Mouse (Mus musculus): ENCODE measurements around the gene Rnf138rt1. TPM values are rescaled to one million over a fixed set of nuclear protein-coding genes. Genes with fewer than 3 reads are reported as not detected.
A peak's percentile ranks its signal among the peaks of the same experiment; 100 is the strongest.

The Rnf138rt1 gene
- not detected in 2 replicates for total RNA-seq (2014; rRNA removed)
- not detected in 2 replicates for polyA plus RNA-seq (2012; rRNA removed)

- Histone ChIP-seq H3K27ac (replicated peaks; ENCODE audit: insufficient read depth, low read depth, low read length) (no peak within 1 kb of the TSS), H3K79me2 (ENCODE audit: control insufficient read depth, insufficient read depth, low read length) (no peaks in the 10 kb centered on the region), H3K9ac (ENCODE audit: low read depth, low read length) (no peak within 1 kb of the TSS), H3K4me3 (ENCODE audit: insufficient read depth, low read depth, low read length) (peak within 1 kb of the TSS; percentile 35), H3K4me1 (ENCODE audit: control insufficient read depth, insufficient read depth, low read length) (no peaks in the 10 kb centered on the region; the same call in none of the 2 replicates), H3K36me3 (ENCODE audit: control insufficient read depth, insufficient read depth, low read length) (no peaks in the 10 kb centered on the region), H3K27me3 (ENCODE audit: control insufficient read depth, insufficient read depth, low read length) (no peaks in the 10 kb centered on the region)
- TF ChIP-seq POLR2A (IDR thresholded peaks at IDR 0.05; ENCODE audit: extremely low read depth, insufficient read depth, low read length) (no peak), CTCF (IDR thresholded peaks at IDR 0.05; ENCODE audit: low read depth, low read length) (no peak)
- peak; percentile 48 for DNase-seq (ENCODE audit: extremely low read depth, low read depth, low spot score)
- 5% methylated on average over 42 of the region's 42 CpGs for WGBS
These were observed at the start of gene Rnf138rt1 for GRCm38 (mm10) chrX:163760617-163761434. Gene Rnf138rt1, minus strand, starts transcription at chrX:163761329.

GRCm38 (mm10) chrX:163807270-163807669, 46.1 kb upstream of the Rnf138rt1 start:
- WGBS: 73% methylated on average over 1 of the region's 1 CpGs
- no peak overlapping the region for H3K4me3 ChIP-seq (ENCODE audit: insufficient read depth, low read depth, low read length)
- no peak for TF ChIP-seq CTCF (IDR thresholded peaks at IDR 0.05; ENCODE audit: low read depth, low read length)
- no peak for TF ChIP-seq POLR2A (IDR thresholded peaks at IDR 0.05; ENCODE audit: extremely low read depth, insufficient read depth, low read length)

GRCm38 (mm10) chrX:163766290-163766689, 5.2 kb upstream of the Rnf138rt1 start:
- Histone ChIP-seq H3K9ac (ENCODE audit: low read depth, low read length) (no peak overlapping the region), H3K79me2 (ENCODE audit: control insufficient read depth, insufficient read depth, low read length) (no peaks in the 10 kb centered on the region), H3K4me1 (ENCODE audit: control insufficient read depth, insufficient read depth, low read length) (no peaks in the 10 kb centered on the region), H3K27me3 (ENCODE audit: control insufficient read depth, insufficient read depth, low read length) (no peaks in the 10 kb centered on the region), H3K36me3 (ENCODE audit: control insufficient read depth, insufficient read depth, low read length) (no peaks in the 10 kb centered on the region), H3K27ac (replicated peaks; ENCODE audit: insufficient read depth, low read depth, low read length) (no peak overlapping the region), H3K4me3 (ENCODE audit: insufficient read depth, low read depth, low read length) (no peak overlapping the region)
- 46% methylated on average over 3 of the region's 3 CpGs for WGBS
- TF ChIP-seq POLR2A (IDR thresholded peaks at IDR 0.05; ENCODE audit: extremely low read depth, insufficient read depth, low read length) (no peak), CTCF (IDR thresholded peaks at IDR 0.05; ENCODE audit: low read depth, low read length) (no peak)
- no peak for DNase-seq (ENCODE audit: extremely low read depth, low read depth, low spot score)

More at GRCm38 (mm10) chrX:163807270-163807669, 46.1 kb upstream of the Rnf138rt1 start:
- Histone ChIP-seq H3K4me1 (ENCODE audit: control insufficient read depth, insufficient read depth, low read length) (no peaks in the 10 kb centered on the region), H3K27ac (replicated peaks; ENCODE audit: insufficient read depth, low read depth, low read length) (no peak overlapping the region), H3K79me2 (ENCODE audit: control insufficient read depth, insufficient read depth, low read length) (no peaks in the 10 kb centered on the region), H3K9ac (ENCODE audit: low read depth, low read length) (no peak overlapping the region), H3K36me3 (ENCODE audit: control insufficient read depth, insufficient read depth, low read length) (no peaks in the 10 kb centered on the region), H3K27me3 (ENCODE audit: control insufficient read depth, insufficient read depth, low read length) (no peaks in the 10 kb centered on the region)
- no peak for DNase-seq (ENCODE audit: extremely low read depth, low read depth, low spot score)

GRCm38 (mm10) chrX:163761435-163761828, 303 bp upstream of the Rnf138rt1 start:
- Histone ChIP-seq H3K27me3 (ENCODE audit: control insufficient read depth, insufficient read depth, low read length) (no peaks in the 10 kb centered on the region), H3K4me1 (ENCODE audit: control insufficient read depth, insufficient read depth, low read length) (no peaks in the 10 kb centered on the region; the same call in none of the 2 replicates), H3K36me3 (ENCODE audit: control insufficient read depth, insufficient read depth, low read length) (no peaks in the 10 kb centered on the region), H3K4me3 (ENCODE audit: insufficient read depth, low read depth, low read length) (no peak overlapping the region), H3K27ac (replicated peaks; ENCODE audit: insufficient read depth, low read depth, low read length) (no peak overlapping the region), H3K79me2 (ENCODE audit: control insufficient read depth, insufficient read depth, low read length) (no peaks in the 10 kb centered on the region), H3K9ac (ENCODE audit: low read depth, low read length) (no peak overlapping the region)
- no peak for DNase-seq (ENCODE audit: extremely low read depth, low read depth, low spot score)
- WGBS: 27% methylated on average over 10 of the region's 10 CpGs
- TF ChIP-seq CTCF (IDR thresholded peaks at IDR 0.05; ENCODE audit: low read depth, low read length) (no peak), POLR2A (IDR thresholded peaks at IDR 0.05; ENCODE audit: extremely low read depth, insufficient read depth, low read length) (no peak)

- DNase-seq (ENCODE audit: extremely low read depth, low read depth, low spot score): peak; percentile 78
- Histone ChIP-seq H3K4me3 (ENCODE audit: insufficient read depth, low read depth, low read length) (no peak overlapping the region), H3K27ac (replicated peaks; ENCODE audit: insufficient read depth, low read depth, low read length) (peak overlapping the region; percentile 58; the same call in 1 of the 2 replicates), H3K4me1 (ENCODE audit: control insufficient read depth, insufficient read depth, low read length) (peaks cover 5% of the 10 kb centered on the region), H3K79me2 (ENCODE audit: control insufficient read depth, insufficient read depth, low read length) (no peaks in the 10 kb centered on the region), H3K27me3 (ENCODE audit: control insufficient read depth, insufficient read depth, low read length) (no peaks in the 10 kb centered on the region), H3K9ac (ENCODE audit: low read depth, low read length) (no peak overlapping the region), H3K36me3 (ENCODE audit: control insufficient read depth, insufficient read depth, low read length) (no peaks in the 10 kb centered on the region)
- TF ChIP-seq POLR2A (IDR thresholded peaks at IDR 0.05; ENCODE audit: extremely low read depth, insufficient read depth, low read length): no peak
- no peak for TF ChIP-seq CTCF (IDR thresholded peaks at IDR 0.05; ENCODE audit: low read depth, low read length)
- WGBS: 14% methylated on average over 6 of the region's 6 CpGs
These were observed 15.1 kb downstream of the Rnf138rt1 start for GRCm38 (mm10) chrX:163745996-163746395.

GRCm38 (mm10) chrX:163743896-163744295, 17.2 kb downstream of the Rnf138rt1 start:
- H3K4me3 ChIP-seq (ENCODE audit: insufficient read depth, low read depth, low read length): no peak overlapping the region
- TF ChIP-seq CTCF (IDR thresholded peaks at IDR 0.05; ENCODE audit: low read depth, low read length): no peak
- TF ChIP-seq POLR2A (IDR thresholded peaks at IDR 0.05; ENCODE audit: extremely low read depth, insufficient read depth, low read length): no peak
- H3K4me1 ChIP-seq (ENCODE audit: control insufficient read depth, insufficient read depth, low read length): peaks cover 5% of the 10 kb centered on the region
- no peak overlapping the region for H3K27ac ChIP-seq (replicated peaks; ENCODE audit: insufficient read depth, low read depth, low read length)
- H3K27me3 ChIP-seq (ENCODE audit: control insufficient read depth, insufficient read depth, low read length): no peaks in the 10 kb centered on the region
- H3K79me2 ChIP-seq (ENCODE audit: control insufficient read depth, insufficient read depth, low read length): no peaks in the 10 kb centered on the region
- no peak overlapping the region for H3K9ac ChIP-seq (ENCODE audit: low read depth, low read length)
- no peaks in the 10 kb centered on the region for H3K36me3 ChIP-seq (ENCODE audit: control insufficient read depth, insufficient read depth, low read length)
- peak; percentile 12 for DNase-seq (ENCODE audit: extremely low read depth, low read depth, low spot score)
- WGBS: 73% methylated on average over 2 of the region's 2 CpGs

Data from liver, adult 2 months (tissue).